Mouse (Mus musculus) ovary, adult 10 weeks (tissue): Measurements from ENCODE around the gene Diaph2. TPM values are rescaled to one million over a fixed set of nuclear protein-coding genes. Genes with fewer than 3 reads are reported as not detected.

Source experiments
- polyA plus RNA-seq: library from polyadenylated mRNA; stranded (reverse); fragments of 350-450 nt; fragmentation: Illumina TruSeq; extraction: RNeasy Lipid Tissue Mini Kit (QIAGEN cat#74804); gene quantifications from one replicate; pipeline ENCODE4 v1.2.3, GENCODE M21; 2014

The Diaph2 gene
- 79.5 TPM for polyA plus RNA-seq

DNA sequence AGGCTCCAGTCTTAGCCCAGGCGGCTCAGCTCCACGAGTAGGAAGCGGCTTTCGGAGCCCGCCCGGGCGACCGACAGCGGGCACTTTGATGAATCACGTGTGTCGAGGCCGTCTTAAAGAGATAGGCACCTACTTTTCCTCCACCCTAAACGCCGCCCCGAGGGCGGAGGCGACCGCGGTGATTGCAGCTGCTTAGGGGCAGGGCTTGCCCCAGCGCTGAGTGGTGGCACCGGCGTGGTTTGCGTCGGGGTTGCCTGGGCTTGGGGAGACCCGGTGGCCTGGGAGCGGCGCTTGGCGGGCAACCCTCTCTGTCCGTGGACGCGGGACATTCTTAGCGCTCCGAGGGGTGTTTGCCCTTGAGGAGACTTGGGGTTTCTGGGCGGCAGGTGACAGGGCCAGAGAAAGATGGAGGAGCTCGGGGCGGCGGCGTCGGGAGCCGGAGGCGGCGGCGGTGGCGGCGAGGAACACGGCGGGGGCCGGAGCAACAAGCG, at the start of gene Diaph2:
TSS of gene Diaph2 (plus strand) at position 172 of the 491 bp plus-strand sequence.

